Mouse (Mus musculus) lung, embryonic 16.5 days (tissue): ENCODE data around the gene Pcca. TPM values are rescaled to one million over a fixed set of nuclear protein-coding genes. Genes with fewer than 3 reads are reported as not detected.

Source experiments
- ATAC-seq: fragments of 200-750 bp; cut with Nextera tagmentation; 2 replicates; pipeline ENCODE4 v1.8.0; 2017; ENCODE audit warnings: low read depth, mild to moderate bottlenecking, moderate library complexity
- H3K27ac ChIP-seq: fragments of 300-500 bp; sonication (generic); 2 replicates; pipeline ENCODE4 v1.5.1; 2014; ENCODE audit warnings: mild to moderate bottlenecking, control low read depth, low read length
- H3K27me3 ChIP-seq: fragments of 300-500 bp; sonication (generic); 2 replicates; pipeline ENCODE4 v1.6.1; 2014; ENCODE audit warnings: low read depth, low read length, mixed read lengths; ENCODE audit not compliant: control insufficient read depth, insufficient read depth
- H3K36me3 ChIP-seq: fragments of 300-500 bp; sonication (generic); 2 replicates; pipeline ENCODE4 v1.6.1; 2014; ENCODE audit warnings: low read length; ENCODE audit not compliant: control insufficient read depth, insufficient read depth
- H3K4me1 ChIP-seq: fragments of 300-500 bp; sonication (generic); replicated peaks from 2 replicates; pipeline ENCODE4 v1.6.1; 2014; ENCODE audit warnings: low read length, mixed read lengths; ENCODE audit not compliant: control insufficient read depth, insufficient read depth
- H3K4me2 ChIP-seq: fragments of 300-500 bp; sonication (generic); 2 replicates; pipeline ENCODE4 v1.6.1; 2014; ENCODE audit warnings: low read depth, low read length, control low read depth
- H3K4me3 ChIP-seq: fragments of 300-500 bp; sonication (generic); 2 replicates; pipeline ENCODE4 v1.5.1; 2014; ENCODE audit warnings: mild to moderate bottlenecking, low read length, control low read depth
- H3K9ac ChIP-seq: fragments of 300-500 bp; sonication (generic); 2 replicates; pipeline ENCODE4 v1.6.1; 2014; ENCODE audit warnings: low read length, control low read depth
- H3K9me3 ChIP-seq: fragments of 300-500 bp; sonication (generic); 2 replicates; pipeline ENCODE4 v1.6.1; 2016; ENCODE audit warnings: low read length; ENCODE audit not compliant: control insufficient read depth
- WGBS: fragments of 180-500 bp; shearing (Covaris S2); extraction: QIAGEN DNeasy Blood & Tissue Kit; methylation state at CpG from one replicate; pipeline ENCODE4 v1.1.7; 2014; 5-methylcytosine and 5-hydroxymethylcytosine counted together
- polyA plus RNA-seq: library from polyadenylated mRNA; unstranded; fragments of >200 nt; fragmentation: Nextera tagmentation; extraction: Ambion mirVana; gene quantifications from 2 replicates; pipeline ENCODE4 v1.2.1, GENCODE M21; 2015

The Pcca gene
- polyA plus RNA-seq: 19.0 and 20.3 TPM in 2 replicates

DNA sequence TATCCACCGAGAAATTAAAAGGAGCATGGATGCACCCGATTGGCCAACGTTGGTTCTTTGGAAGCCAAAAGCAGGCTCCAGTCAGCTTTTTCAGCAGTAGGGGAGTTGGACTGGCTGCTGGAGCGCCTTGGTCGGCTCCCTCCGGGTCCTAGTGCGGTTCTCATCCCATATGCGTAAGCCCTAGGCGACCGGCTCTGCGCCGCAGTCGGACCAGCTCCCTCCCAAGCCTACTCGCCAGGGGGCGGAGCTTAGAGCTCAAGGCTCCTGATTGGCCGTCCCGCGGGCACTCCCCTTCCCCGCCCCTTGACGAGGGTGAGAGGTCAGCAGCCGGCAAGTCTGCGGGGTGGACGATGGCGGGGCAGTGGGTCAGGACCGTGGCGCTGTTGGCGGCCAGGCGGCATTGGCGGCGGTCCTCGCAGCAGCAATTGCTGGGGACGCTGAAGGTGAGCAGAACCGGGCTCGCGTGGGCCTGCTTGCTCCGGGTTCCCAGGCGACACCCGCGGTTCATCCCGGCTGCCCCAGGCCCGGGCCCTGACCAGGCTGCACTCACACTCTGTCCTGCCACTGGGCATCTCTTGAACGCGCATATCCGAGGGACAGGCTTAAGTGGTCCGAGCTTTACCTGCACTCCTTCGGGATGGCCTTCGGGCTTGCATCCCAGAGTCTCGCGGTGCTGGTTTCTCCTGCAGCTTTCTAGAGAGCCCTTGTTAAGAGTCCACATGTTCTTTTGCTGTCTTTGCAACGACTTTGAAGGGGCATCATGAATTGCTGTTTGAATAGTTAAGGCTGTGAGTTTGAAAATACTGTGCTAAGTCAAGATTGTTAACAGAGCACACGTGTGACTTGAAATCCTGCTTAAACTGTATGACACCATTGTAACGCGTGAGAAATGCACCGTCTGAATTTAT, at the start of gene Pcca:
Gene Pcca (plus strand): TSS at position 308 of the 908 bp plus-strand sequence.
- H3K9ac ChIP-seq: peak within 1 kb of the TSS; percentile 74
- H3K4me1 ChIP-seq: peaks cover 4% of the 10 kb centered on the region; the same call in 1 of the 2 replicates
- no peaks in the 10 kb centered on the region for H3K27me3 ChIP-seq
- peak within 1 kb of the TSS; percentile 38; the same call in 1 of the 2 replicates for H3K27ac ChIP-seq
- no peaks in the 10 kb centered on the region for H3K9me3 ChIP-seq
- H3K4me3 ChIP-seq: peak within 1 kb of the TSS; percentile 76
- no peaks in the 10 kb centered on the region for H3K36me3 ChIP-seq
- WGBS: 1% methylated on average over 54 of the region's 54 CpGs
- peak; percentile 99 for ATAC-seq
- peak within 1 kb of the TSS; percentile 89 for H3K4me2 ChIP-seq

DNA sequence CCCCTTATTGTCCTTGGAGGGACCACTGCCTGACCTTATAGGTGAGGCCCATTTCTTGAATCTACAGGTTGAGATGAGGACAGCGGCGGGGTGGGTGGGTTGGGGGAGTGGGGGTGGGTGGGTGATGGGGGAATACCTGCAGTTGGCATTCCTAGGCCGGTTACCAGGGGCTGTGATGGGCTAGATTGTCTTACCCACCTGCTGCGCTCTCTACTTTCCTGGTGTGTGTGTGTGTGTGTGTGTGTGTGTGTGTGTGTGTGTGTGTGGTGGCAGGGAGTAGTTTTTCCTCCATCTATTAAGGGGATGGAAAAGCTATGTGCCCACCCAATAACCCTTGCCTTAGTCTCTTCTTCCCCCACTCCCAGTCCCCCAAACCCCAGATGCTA, 49.7 kb upstream of the Pcca start:
- 0% methylated on average over 4 of the region's 4 CpGs for WGBS
- no peak for ATAC-seq
- no peak overlapping the region for H3K9ac ChIP-seq

DNA sequence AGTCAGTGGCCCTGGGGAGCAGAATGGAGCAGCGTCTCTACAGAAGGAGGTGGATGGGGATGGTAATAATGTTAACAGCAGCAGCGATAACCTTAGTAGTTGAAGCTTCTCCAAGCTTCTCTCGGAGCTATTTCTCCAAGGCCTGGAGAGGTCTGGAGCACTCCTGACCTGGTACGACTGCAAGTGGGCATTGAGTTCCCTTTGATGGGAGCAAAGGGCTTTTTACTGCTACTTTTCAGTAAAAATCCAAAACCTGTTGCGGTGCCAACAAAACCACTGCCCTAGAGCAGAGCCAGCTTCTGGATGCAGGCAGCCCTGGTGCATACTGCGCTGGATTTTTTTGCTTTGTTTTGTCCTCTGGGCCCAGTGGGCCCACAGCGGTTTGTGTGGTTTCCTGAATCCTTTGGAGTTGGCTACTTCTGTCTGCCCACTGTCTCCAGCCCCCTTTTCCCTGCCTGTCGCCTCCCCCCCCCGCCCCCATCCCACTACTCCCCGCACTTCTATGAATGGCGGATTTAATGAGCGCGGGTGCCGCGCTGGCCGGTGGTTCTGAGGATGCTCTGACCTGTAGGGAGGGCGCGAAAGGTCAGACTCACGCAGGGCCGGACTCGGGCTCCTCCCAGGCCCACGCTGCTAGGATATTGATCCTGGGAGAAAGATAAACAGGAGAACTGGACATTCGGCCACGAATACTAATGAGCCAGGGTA, 49.1 kb upstream of the Pcca start:
- H3K4me1 ChIP-seq: no peaks in the 10 kb centered on the region
- no peak overlapping the region for H3K27ac ChIP-seq
- WGBS: 1% methylated on average over 23 of the region's 24 CpGs
- no peaks in the 10 kb centered on the region for H3K36me3 ChIP-seq
- H3K4me3 ChIP-seq: no peak overlapping the region
- no peak for ATAC-seq
- H3K4me2 ChIP-seq: no peak overlapping the region
- H3K9me3 ChIP-seq: no peaks in the 10 kb centered on the region
- H3K27me3 ChIP-seq: peaks cover 83% of the 10 kb centered on the region
- no peak overlapping the region for H3K9ac ChIP-seq

More for the DNA sequence above, 49.7 kb upstream of the Pcca start:
- no peak overlapping the region for H3K4me3 ChIP-seq
- no peak overlapping the region for H3K27ac ChIP-seq
- H3K27me3 ChIP-seq: peaks cover 80% of the 10 kb centered on the region
- H3K9me3 ChIP-seq: no peaks in the 10 kb centered on the region
- H3K4me2 ChIP-seq: no peak overlapping the region
- no peaks in the 10 kb centered on the region for H3K4me1 ChIP-seq
- no peaks in the 10 kb centered on the region for H3K36me3 ChIP-seq

DNA sequence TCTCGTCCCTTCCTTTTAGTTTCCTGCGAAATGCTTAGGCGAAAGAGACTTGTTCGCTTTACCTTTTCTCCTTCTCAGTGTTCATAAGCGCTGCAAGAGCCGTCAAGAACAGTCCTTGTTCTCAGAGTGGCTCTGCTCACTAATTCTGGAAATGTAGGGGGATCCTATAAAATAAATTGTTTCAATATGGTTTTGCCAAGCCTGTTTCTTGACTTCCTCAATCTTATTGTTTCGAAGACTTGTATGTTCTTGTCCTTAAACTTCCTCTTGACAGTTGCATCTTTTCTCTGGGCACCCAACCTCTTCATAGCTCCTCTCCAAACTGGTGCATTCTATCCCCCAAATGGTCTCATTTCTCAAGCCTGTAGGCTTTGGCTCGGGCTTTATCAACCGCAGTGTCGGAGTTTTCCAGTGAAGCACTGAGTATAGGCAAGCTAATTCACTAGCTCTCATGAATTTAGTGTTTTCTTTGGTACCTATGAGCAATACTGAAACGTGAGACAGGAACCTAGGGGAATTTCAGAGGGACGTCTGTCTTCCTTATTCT, 48.4 kb upstream of the Pcca start:
- Histone ChIP-seq H3K4me1 (no peaks in the 10 kb centered on the region; the same call in 1 of the 2 replicates), H3K4me3 (no peak overlapping the region), H3K4me2 (no peak overlapping the region), H3K9ac (no peak overlapping the region), H3K27ac (no peak overlapping the region), H3K27me3 (peaks cover 84% of the 10 kb centered on the region), H3K36me3 (no peaks in the 10 kb centered on the region), H3K9me3 (no peaks in the 10 kb centered on the region)
- 3% methylated on average over 12 of the region's 12 CpGs for WGBS
- no peak for ATAC-seq

DNA sequence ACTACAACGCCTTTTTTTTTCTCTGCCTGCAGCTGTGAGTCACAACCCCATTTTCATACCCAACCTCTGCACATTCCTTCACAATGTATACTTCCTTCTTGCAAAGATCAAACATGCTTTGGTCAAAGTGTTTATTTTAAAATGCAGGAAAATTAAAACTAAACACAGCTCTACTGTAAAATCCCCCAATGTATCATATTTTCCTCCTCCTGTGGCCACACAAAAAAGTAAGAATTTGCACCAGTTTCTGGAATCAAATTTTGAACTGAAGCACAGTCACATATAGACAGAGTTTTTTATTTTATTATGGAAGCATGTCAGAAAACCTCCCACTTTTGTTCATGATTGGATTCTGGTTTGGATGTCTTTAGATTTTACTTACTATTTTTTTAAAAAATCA, 47.5 kb upstream of the Pcca start:
- 17% methylated on average over 1 of the region's 1 CpGs for WGBS

DNA sequence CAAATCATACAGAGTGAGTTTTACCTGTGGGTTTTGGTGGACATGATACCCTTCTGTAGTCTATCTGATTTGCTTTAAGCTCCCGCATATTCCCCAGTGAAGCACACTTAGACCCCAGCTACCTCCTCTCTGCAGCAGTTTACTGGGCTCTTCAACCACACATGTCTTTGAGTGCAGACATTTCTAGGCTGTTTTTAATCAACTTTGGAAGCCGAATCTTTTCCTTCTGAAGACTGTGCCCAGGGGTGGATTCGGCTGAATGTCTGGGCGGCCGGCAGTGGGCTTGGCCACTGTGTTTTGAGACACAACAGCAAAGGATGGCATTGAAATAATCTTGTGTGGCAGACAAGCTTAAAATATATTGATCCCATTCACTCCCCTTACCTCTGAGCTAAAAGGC, 46.8 kb upstream of the Pcca start:
- no peaks in the 10 kb centered on the region for H3K36me3 ChIP-seq
- H3K4me2 ChIP-seq: no peak overlapping the region
- no peak overlapping the region for H3K4me3 ChIP-seq
- no peak overlapping the region for H3K9ac ChIP-seq
- no peaks in the 10 kb centered on the region for H3K9me3 ChIP-seq
- no peaks in the 10 kb centered on the region; the same call in 1 of the 2 replicates for H3K4me1 ChIP-seq
- no peak for ATAC-seq
- peaks cover 79% of the 10 kb centered on the region for H3K27me3 ChIP-seq
- WGBS: 10% methylated on average over 5 of the region's 5 CpGs
- no peak overlapping the region for H3K27ac ChIP-seq

More for the DNA sequence above, 47.5 kb upstream of the Pcca start:
- Histone ChIP-seq H3K9me3 (no peaks in the 10 kb centered on the region), H3K4me2 (no peak overlapping the region), H3K9ac (no peak overlapping the region), H3K27ac (no peak overlapping the region), H3K4me1 (no peaks in the 10 kb centered on the region; the same call in 1 of the 2 replicates), H3K36me3 (no peaks in the 10 kb centered on the region), H3K4me3 (no peak overlapping the region), H3K27me3 (peaks cover 84% of the 10 kb centered on the region)
- ATAC-seq: no peak

DNA sequence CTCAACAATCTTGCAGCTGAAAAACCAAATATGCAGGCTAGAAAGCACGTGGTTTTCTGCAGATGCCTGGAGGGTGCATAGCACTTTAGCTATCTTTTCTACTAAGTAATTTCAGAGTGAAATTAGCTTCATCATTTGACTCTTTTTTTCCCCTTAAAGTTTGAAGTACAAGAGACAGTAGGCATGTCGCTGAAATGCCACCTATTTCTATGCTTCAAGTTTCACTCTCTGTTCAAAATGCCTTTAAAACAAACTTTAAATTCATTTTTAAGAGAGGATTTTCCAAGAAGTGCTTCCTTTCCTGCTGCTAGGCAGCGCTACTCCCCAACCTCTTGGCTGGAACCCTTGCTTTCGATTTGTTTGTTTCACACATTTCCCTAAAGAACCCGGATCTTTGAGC, 45.1 kb upstream of the Pcca start:
- Histone ChIP-seq H3K36me3 (no peaks in the 10 kb centered on the region), H3K4me3 (no peak overlapping the region), H3K9ac (no peak overlapping the region), H3K9me3 (no peaks in the 10 kb centered on the region), H3K27me3 (peaks cover 76% of the 10 kb centered on the region), H3K4me1 (no peaks in the 10 kb centered on the region; the same call in 1 of the 2 replicates), H3K27ac (no peak overlapping the region), H3K4me2 (no peak overlapping the region)
- no peak for ATAC-seq
- 0% methylated on average over 5 of the region's 5 CpGs for WGBS

DNA sequence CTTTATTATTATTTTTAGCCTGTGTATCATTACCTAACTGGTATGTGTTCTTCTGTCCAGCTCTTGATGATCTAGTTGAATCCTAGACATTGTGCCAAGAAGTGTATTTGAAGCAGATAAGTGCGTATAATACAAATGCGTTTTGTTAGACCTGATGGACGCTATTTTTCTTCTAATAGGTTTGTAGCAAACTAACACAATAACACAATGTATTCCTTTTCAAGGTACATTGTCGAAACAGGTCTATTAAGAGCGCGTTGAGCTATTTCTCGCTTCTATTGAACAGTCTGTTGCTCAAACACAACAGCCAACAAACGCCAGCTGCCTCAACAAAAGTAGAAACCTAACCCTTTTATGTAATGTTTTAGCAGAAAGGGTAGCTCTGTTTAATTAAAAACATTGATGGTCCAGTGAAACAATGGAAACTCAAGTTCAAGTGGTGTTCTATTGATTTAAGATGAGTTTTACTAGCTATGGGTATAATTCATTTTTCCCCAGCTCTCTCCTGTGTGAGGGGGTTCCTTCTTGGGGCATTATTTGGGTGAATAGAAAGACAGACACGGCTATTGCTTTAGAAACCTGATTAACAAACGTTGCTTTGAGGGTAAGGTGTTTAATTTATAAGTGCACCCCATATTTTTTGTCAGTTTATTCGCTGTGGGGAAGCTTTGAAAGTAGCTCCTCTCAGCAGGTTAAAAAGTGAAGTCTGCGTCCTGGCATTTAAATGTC, 44.3 kb upstream of the Pcca start:
- Histone ChIP-seq H3K27ac (no peak overlapping the region), H3K4me2 (no peak overlapping the region), H3K36me3 (no peaks in the 10 kb centered on the region), H3K4me3 (no peak overlapping the region), H3K9me3 (no peaks in the 10 kb centered on the region), H3K4me1 (no peaks in the 10 kb centered on the region; the same call in 1 of the 2 replicates), H3K27me3 (peaks cover 68% of the 10 kb centered on the region), H3K9ac (no peak overlapping the region)
- ATAC-seq: no peak
- WGBS: 5% methylated on average over 12 of the region's 12 CpGs
